Mouse (Mus musculus) G1E (cell line): Measurements from ENCODE around the gene Mrpl24. TPM values are rescaled to one million over a fixed set of nuclear protein-coding genes. Genes with fewer than 3 reads are reported as not detected.

Experiments used
- ATAC-seq: 2 replicates; pipeline ENCODE4 v1.8.0; 2016; ENCODE audit warnings: mild to moderate bottlenecking; ENCODE audit not compliant: insufficient number of reproducible peaks, poor library complexity, low FRiP score, severe bottlenecking; ENCODE audit errors: extremely low read depth
- DNase-seq: peaks from one replicate; pipeline ENCODE4 v3.0.0; 2012; ENCODE audit warnings: low spot score
- H3K27me3 ChIP-seq: 2 replicates; pipeline ENCODE4 v1.6.1; 2012; ENCODE audit warnings: mild to moderate bottlenecking, low read length, inconsistent platforms; ENCODE audit not compliant: insufficient read depth
- H3K36me3 ChIP-seq: replicated peaks from 2 replicates; pipeline ENCODE3; 2012; ENCODE audit warnings: mild to moderate bottlenecking, inconsistent platforms
- H3K4me1 ChIP-seq: 2 replicates; pipeline ENCODE4 v1.6.1; 2012; ENCODE audit warnings: low read depth, low read length, inconsistent platforms, mixed read lengths; ENCODE audit not compliant: insufficient read depth
- H3K4me3 ChIP-seq: 2 replicates; pipeline ENCODE4 v1.5.1; 2012; ENCODE audit warnings: low read depth, mild to moderate bottlenecking, inconsistent platforms, low read length, moderate library complexity, mixed read lengths
- H3K9me3 ChIP-seq: replicated peaks from 2 replicates; pipeline ENCODE4 v1.6.1; 2012; ENCODE audit warnings: inconsistent platforms
- CTCF ChIP-seq: IDR thresholded peaks from 2 replicates; pipeline ENCODE4 v1.5.1; 2012; ENCODE audit warnings: low read depth, low read length, inconsistent platforms, mixed read lengths
- GATA1 ChIP-seq: IDR thresholded peaks from 2 replicates; pipeline ENCODE4 v1.6.1; 2012; ENCODE audit warnings: borderline replicate concordance, low read length, inconsistent platforms, mixed read lengths
- GATA2 ChIP-seq: IDR thresholded peaks from 2 replicates; pipeline ENCODE4 v1.6.1; 2012; ENCODE audit warnings: low read depth, low read length, inconsistent platforms, borderline replicate concordance
- POLR2AphosphoS5 ChIP-seq: IDR thresholded peaks from 2 replicates; pipeline ENCODE4 v1.6.1; 2012; ENCODE audit warnings: low read depth, low read length, inconsistent platforms; ENCODE audit not compliant: insufficient replicate concordance
- TAL1 ChIP-seq: conservative IDR thresholded peaks from 2 replicates; pipeline ENCODE4 v1.6.1; 2012; ENCODE audit warnings: low read depth, low read length, inconsistent platforms, mixed read lengths
- polyA plus RNA-seq: library from polyadenylated mRNA; stranded (reverse); fragments of >175 nt; gene quantifications from 2 replicates; pipeline ENCODE4 v1.2.3, GENCODE M21; 2012
- total RNA-seq, 2 experiments: library from RNA; stranded (forward) in 1 of 2; stranded (reverse) in 1 of 2; fragments of 200-1000 nt in 1 of 2; fragments of >200 nt in 1 of 2; fragmentation: Nextera tagmentation in 1 of 2; gene quantifications; 2 replicates each; pipeline ENCODE4 v1.2.3; 2014 to 2017

The Mrpl24 gene
- total and polyA plus RNA-seq, 3 experiments: 24.9 to 317 (median 204) TPM

DNA sequence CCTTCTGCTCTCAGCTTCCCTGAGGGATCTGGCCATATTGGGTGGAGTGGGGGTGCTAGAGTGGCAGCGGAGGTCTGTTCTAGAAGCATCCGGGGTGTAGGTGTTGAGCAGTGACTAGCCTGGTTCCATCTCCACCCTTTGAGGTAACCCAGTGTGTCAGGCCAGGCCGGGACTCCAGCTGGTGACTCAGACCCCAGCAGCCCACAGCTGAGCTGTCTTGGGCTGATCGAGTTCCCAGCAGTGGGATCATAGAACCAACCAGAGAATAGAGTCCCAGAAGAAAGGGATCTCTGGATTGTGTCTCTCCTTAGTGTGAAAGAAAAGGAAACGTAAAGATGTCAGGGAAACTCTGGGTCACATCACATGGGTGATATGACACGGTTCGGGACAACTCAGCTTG, 40.1 kb downstream of the Mrpl24 start:
- H3K4me1 ChIP-seq: peaks cover 6% of the 10 kb centered on the region
- H3K9me3 ChIP-seq: no peaks in the 10 kb centered on the region
- peaks cover 63% of the 10 kb centered on the region for H3K27me3 ChIP-seq
- TF ChIP-seq CTCF: no peak
- TF ChIP-seq GATA2: no peak
- TF ChIP-seq POLR2AphosphoS5: no peak
- TF ChIP-seq GATA1: no peak
- TF ChIP-seq TAL1: no peak
- no peak overlapping the region for H3K4me3 ChIP-seq
- ATAC-seq (no peak), DNase-seq (no peak)
- no peaks in the 10 kb centered on the region for H3K36me3 ChIP-seq

DNA sequence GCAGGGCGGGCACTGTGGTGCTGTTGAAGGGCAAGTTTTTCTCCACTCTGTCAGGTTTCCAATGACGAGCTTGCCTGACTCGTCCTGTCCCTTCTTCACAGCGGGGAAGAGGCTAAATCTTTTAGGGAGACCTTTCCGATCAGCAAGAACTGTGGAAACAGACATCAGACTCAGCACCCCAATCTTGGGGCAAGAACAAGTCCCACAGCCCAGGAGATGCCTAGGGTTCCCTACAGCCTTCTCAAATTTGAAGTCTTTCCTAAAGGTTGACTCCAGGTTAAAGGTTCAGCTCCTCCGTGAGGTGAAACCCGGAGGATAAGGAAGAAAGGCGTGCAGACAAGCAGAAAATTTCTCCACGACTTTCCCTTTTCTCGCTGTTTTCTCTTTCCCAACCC, 40.9 kb downstream of the Mrpl24 start:
- no peak for DNase-seq
- Histone ChIP-seq H3K9me3 (no peaks in the 10 kb centered on the region), H3K27me3 (peaks cover 59% of the 10 kb centered on the region), H3K4me1 (peaks cover 6% of the 10 kb centered on the region), H3K4me3 (no peak overlapping the region), H3K36me3 (no peaks in the 10 kb centered on the region)
- TF ChIP-seq TAL1 (no peak), GATA1 (no peak), CTCF (no peak), POLR2AphosphoS5 (no peak), GATA2 (no peak)
- no peak for ATAC-seq

DNA sequence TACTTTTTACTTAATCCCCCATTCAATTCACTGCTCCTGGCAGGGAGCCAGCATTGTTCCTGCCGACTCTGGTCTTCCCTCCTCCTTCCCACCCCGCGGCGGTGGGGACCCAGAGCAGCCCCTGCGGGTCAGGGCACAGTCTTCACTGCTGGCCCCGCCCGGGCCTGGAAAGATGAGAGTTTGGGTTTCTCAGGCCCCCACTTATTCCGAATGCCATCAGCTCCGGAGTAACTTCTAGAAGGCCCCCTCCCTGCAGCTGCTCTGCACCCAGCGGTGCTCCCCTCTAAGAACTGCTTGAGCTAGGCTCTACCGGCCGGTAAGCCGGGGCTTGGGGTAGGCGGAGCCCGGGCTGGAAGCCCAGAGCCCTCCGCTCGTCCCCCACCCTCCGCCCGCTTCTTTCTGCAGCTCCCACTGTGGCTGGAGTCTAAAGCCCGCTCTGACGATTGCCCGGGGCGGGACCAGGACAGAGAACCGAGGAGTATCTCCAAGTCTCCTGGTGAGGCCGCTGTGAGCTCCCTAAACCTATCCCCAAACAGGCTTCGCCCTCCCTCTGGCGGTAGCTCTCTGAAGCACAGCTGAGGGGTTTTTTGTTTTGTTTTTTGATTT, 41.4 kb downstream of the Mrpl24 start:
- Histone ChIP-seq H3K36me3 (no peaks in the 10 kb centered on the region), H3K4me1 (peaks cover 6% of the 10 kb centered on the region), H3K9me3 (no peaks in the 10 kb centered on the region), H3K27me3 (peaks cover 55% of the 10 kb centered on the region), H3K4me3 (peak overlapping the region; percentile 50; the same call in 1 of the 2 replicates)
- TF ChIP-seq GATA1 (no peak), TAL1 (no peak), CTCF (peak; percentile 53), GATA2 (no peak)
- ATAC-seq: peak; percentile 60; the same call in 1 of the 2 replicates
- peak; percentile 85 for DNase-seq

DNA sequence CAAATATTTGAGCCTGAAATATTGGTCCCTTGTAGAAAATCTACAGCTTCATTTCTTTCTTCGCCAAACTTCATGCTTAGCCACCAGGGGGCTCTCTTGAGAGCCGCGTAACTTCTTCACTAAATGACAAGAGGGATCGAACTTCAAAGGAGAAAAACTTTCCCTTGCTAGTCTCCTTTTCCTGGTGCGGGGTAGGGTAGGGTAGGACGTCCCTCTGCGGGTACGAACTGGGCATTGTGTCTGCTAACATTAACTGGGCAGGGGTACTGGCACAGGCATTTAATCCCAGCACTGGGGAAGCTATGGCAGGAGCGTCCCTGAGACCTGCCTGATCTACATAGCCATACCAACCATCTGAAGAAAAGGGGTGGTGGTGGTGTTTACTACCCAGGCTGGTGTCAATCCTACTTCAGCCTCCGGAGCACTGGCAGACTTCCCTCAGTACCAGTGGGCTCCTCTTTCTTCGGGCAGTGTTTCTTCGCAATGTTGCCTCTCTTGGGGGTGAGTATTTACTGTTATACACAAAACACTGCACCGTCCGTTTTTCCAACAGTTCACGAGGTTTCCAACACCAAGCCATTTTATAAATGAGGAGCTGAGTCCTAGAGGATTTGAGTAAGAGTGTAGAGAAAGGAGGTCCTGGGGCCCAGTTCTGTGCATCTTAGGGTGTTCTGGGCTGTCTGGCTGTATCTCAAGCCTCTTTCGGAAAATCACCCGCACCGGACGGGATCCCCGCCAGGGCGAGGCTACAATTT, 51.1 kb downstream of the Mrpl24 start:
- DNase-seq: peak; percentile 65
- TF ChIP-seq GATA1: no peak
- TF ChIP-seq CTCF: peak; percentile 27; the same call in 1 of the 2 replicates
- Histone ChIP-seq H3K4me3 (no peak overlapping the region), H3K9me3 (peaks cover 9% of the 10 kb centered on the region), H3K36me3 (no peaks in the 10 kb centered on the region), H3K4me1 (peaks cover 10% of the 10 kb centered on the region), H3K27me3 (peaks cover 69% of the 10 kb centered on the region)
- ATAC-seq: no peak

DNA sequence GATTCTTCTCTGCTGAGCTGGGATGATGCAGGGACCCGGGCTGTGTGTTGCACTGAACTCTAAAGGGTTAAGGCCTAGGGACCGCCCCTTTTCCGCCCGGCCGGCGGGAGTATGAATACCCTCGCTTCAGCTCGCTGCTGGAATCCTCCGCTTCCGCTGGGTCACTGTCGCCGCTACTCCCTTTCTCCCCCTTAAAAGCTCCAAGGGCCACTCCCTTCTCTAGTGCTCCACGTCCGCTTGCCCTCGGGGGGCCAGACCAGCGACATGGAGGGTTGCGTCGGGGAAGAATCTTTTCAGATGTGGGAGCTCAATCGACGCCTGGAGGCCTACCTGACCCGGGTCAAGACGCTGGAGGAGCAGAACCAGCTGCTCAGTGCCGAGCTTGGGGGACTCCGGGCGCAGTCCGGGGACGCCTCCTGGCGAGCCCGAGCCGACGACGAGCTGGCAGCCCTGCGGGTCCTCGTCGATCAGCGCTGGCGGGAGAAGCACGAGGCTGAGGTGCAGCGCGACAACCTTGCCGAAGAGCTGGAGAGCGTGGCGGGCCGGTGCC, 51.7 kb downstream of the Mrpl24 start, which contains the start of gene Nes:
TSS of gene Nes (plus strand) at position 140 of the 550 bp plus-strand sequence.
- ATAC-seq (no peak), DNase-seq (no peak)
- Histone ChIP-seq H3K4me1 (peaks cover 10% of the 10 kb centered on the region), H3K27me3 (peaks cover 75% of the 10 kb centered on the region), H3K9me3 (peaks cover 9% of the 10 kb centered on the region), H3K36me3 (no peaks in the 10 kb centered on the region), H3K4me3 (no peak within 1 kb of the TSS)
- no peak for TF ChIP-seq TAL1
- TF ChIP-seq GATA1: no peak

DNA sequence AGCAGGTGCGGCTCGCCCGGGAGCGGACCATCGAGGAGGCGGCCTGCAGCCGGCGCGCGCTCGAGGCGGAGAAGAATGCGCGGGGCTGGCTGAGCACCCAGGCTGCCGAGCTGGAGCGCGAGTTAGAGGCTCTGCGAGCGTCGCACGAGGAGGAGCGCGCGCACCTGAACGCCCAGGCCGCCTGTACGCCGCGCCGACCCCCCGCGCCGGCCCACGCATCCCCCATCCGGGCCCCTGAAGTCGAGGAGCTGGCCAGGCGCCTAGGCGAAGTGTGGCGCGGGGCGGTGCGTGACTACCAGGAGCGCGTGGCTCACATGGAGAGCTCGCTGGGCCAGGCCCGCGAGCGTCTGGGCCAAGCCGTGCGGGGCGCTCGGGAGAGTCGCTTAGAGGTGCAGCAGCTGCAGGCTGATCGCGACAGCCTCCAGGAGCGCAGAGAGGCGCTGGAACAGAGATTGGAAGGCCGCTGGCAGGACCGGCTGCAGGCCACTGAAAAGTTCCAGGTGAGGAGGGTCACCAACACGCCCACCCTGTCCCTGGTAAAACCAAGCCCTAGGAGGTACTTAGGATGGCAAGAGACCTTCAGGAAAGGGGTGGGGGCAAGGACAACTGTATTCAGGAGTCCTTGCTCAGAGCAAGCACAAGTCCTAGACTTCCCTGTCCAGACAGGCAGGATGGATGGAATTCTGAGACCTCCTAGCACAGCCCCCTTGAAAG, 52.3 kb downstream of the Mrpl24 start:
- H3K4me3 ChIP-seq: no peak overlapping the region
- DNase-seq (no peak), ATAC-seq (no peak)
- H3K27me3 ChIP-seq: peaks cover 75% of the 10 kb centered on the region
- no peaks in the 10 kb centered on the region for H3K36me3 ChIP-seq
- peaks cover 9% of the 10 kb centered on the region for H3K9me3 ChIP-seq
- peaks cover 10% of the 10 kb centered on the region for H3K4me1 ChIP-seq
- no peak for TF ChIP-seq GATA1
- no peak for TF ChIP-seq TAL1
- no peak for TF ChIP-seq POLR2AphosphoS5
- no peak for TF ChIP-seq GATA2
- no peak for TF ChIP-seq CTCF
